Mouse (Mus musculus): ENCODE data around the gene Afg3l1. TPM values are rescaled to one million over a fixed set of nuclear protein-coding genes. Genes with fewer than 3 reads are reported as not detected.
A peak's percentile ranks its signal among the peaks of the same experiment; 100 is the strongest.
"Not testable (repeated sequence)": the region's sequence is repeated elsewhere in the genome, so short reads cannot be mapped to it uniquely, and the experiment has no call there.

Afg3l1 gene
- polyA plus RNA-seq, 3 experiments from 2014 or later = 32.6 to 47.7 (median 36.1) TPM

DNA sequence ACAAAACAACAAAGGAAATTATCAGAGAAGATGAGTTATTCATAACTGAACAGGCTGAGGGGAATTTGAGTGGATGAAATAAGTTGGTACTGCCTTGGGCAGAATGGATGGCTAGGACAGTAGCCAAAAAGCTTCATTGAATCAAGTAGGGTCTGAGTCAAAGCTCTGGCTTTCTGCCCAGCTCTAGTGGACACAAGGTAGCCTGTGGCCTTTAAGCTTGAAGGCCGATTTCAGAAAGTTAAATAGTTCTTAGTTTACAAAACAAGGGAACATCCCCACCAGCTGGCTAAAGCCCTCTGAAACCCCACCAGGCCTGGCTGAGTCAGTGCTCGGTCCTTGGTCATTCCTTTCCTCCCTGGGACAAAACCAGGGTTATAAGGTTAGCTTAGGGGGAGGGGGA lies 38.9 kb downstream of the Afg3l1 start:
- no peak for ATAC-seq

DNA sequence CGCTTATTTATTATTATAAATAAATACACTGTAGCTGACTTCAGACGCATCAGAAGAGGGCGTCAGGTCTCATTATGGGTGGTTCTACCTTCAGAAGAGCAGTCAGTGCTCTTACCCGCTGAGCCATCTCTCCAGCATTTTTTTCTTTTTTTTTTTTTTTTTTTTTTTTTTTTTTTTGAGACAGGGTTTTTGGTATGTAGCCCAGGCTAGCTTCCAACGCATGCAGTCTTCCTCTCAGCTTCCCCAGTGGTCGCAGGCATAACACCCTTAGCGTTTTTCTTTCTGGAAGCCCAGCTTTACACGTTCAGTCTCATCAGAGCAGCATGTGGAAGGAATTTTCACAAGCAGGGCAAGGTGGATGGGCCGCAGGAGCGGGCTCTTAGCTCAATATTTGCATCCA lies 40.5 kb downstream of the Afg3l1 start:
- ATAC-seq = peak; percentile 7

DNA sequence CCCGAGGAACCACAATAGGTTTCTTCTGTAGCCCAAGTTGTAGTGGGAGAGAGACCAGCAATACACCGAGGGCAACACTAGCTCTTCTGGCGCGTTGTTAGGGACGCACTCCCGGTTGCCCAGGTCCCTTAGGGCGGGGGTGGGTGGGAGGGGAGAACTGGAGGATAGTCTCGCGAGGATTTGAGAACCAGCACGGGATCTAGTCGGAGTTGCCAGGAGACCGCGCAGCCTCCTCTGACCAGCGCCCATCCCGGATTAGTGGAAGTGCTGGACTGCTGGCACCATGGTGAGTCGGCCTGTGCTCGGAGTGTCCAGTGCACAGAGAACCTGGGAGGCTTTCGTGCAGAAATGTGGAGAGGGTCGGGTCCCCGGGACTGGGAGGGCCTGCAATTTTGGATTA lies 41.0 kb downstream of the Afg3l1 start, which contains the start of gene Gas8:
TSS of gene Gas8 (plus strand) at position 168 of the 400 bp plus-strand sequence.
- ATAC-seq = peak; percentile 96

DNA sequence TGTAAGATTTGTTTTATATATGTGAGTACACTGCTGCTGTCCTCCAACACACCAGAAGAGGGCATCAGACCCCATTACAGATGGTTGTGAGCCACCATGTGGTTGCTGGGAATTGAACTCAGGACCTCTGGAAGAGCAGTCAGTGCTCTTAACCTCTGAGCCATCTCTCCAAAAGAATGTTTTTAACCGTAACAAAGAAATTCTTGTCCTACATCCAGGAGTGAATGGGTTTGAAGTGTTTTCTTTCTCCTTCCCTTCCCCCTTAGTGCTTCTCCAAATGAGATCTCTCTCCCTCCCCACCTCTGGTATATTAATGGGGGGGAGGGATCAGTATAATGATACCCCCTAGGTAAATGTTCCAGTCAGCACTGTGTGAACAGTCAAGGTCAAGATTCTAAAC lies 42.3 kb downstream of the Afg3l1 start:
- ATAC-seq = not testable (repeated sequence)

DNA sequence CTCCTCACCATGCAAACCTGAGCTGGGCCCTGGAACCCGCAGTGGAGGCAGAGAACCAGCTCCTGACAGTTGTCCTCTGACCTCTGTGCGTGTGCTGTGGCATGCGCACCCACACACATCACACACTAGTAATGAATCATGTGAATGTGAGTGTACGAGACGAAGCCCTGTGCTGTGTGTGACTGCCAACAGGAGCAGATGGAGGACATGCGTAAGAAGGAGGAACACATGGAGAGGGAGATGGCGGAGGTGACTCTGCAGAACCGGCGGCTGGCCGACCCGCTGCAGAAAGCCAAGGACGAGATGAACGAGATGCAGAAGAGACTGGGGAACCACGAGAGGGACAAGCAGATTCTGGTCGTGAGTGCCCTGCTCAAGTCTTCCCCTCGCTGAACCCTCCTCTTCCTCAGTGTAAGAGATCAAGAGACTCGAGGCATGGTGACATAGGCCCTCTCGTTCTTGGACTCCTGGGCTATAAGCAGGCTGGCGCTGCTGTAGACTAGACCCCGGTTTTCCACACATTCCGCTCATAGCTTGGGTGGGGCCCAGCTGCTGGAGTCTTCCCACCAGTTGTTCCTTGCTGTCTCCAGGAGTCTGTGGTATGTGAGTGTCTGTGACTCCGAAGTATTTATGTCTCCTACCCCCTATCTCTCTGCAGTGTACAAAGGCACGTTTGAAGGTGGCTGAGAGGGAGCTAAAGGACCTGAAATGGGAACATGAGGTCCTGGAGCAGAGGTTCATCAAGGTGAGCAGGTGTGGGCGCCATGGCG lies 50.2 kb downstream of the Afg3l1 start:
- ATAC-seq = no peak

DNA sequence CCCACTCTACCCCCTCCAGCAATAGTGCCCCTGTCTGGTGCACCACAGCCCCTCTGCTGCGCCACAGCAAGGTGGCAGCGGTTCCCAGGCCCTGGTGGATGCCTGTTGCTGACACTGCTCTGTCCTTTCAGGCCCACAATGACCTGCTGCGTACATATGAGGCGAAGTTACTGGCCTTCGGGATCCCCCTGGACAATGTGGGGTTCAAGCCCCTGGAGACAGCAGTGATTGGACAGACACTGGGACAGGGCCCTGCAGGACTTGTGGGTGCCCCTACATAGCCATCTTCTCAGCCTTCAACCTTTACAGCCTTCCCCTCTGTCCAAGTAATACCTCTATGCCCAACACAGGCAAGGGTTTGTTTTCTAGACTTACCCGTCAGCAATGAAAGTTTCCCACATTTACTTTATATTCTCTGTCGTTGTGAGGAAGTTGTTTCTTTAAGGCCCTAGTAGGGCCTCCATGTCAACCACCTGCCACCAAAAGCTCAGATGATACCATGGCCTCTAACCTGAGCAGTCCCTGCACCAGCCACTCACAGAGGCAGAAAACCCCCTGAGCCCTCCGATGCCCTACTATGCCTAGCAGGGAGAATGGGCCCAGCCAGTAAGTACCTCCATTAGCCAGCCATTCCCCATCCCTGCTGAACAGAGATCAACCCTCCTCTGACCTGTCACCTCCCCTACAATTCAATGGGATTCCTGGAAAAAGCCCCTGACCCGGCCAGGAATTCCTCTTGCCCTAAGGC lies 58.7 kb downstream of the Afg3l1 start:
- no peak for ATAC-seq

DNA sequence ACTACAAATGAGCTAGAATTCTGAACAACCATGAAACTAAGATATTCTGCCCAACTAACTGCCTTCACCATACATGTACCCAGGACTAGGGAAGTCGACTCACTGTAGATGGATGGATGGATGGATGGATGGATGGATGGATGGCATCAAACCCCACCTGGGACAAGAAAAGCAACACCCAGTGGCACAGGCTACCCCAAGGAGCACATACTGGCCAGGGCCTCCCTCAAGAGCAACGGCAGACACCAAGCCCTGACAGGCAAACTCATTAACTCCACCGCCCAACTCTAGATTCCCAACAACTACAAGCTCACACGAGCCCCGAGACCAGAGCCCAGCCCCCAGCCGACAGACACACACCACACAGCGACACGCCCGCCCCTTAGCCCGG lies 59.3 kb downstream of the Afg3l1 start:
- ATAC-seq = no peak

DNA sequence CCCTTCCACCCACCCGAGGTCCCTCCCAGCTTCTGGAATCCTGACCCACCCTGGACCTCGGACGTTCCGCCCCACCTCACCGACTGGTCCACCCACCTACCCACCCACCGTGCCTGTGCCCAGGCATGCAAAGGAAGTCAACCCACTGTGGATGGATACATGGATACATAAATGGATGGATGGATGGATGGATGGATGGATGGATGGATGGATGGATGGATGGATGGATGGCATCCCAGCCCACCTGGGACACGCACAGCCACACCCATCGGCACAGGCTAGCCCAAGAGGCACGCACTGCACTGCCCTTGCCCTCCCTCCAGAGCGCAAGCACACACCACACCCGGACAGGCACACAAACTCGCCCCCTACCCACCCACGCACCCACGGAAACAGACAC lies 59.9 kb downstream of the Afg3l1 start:
- ATAC-seq = not testable (repeated sequence)

Other genes with a start within 250 kb of the Afg3l1 start
- 1 to 10 TPM; 6.3 to 7.7 (median 6.5) TPM for gene Spata2l, start 241.7 kb upstream of the Afg3l1 start, polyA plus RNA-seq (2017; shearing (Covaris generic))
- 1 to 10 TPM; 4.2 to 5.1 (median 5.1) TPM for gene Zfp276, start 223.7 kb upstream of the Afg3l1 start, polyA plus RNA-seq (2017; shearing (Covaris generic))
- gene Vps9d1, start 223.6 kb upstream of the Afg3l1 start, polyA plus RNA-seq (2017; shearing (Covaris generic)) = 10 to 100 TPM in 1 of 3 experiments, 1 to 10 TPM in 2; 7.3 to 12.9 (median 7.4) TPM
- 1 to 10 TPM; 5.1 to 9.2 (median 5.2) TPM for gene Fanca, start 159.3 kb upstream of the Afg3l1 start, polyA plus RNA-seq (2017; shearing (Covaris generic))
- gene Spire2, start 145.2 kb upstream of the Afg3l1 start, polyA plus RNA-seq (2017; shearing (Covaris generic)) = not detected
- 100 to 1,000 TPM in 1 of 3 experiments, 10 to 100 TPM in 2; 74.2 to 106 (median 94.3) TPM for gene Tcf25, start 104.2 kb upstream of the Afg3l1 start, polyA plus RNA-seq (2017; shearing (Covaris generic))
- not detected for gene Mc1r, start 70.8 kb upstream of the Afg3l1 start, polyA plus RNA-seq (2017; shearing (Covaris generic))
- 1 to 10 TPM in 1 of 3 experiments, under 1 TPM in 1, not detected in 1; 0.30 to 2.0 TPM for gene Tubb3, start 66.5 kb upstream of the Afg3l1 start, polyA plus RNA-seq (2017; shearing (Covaris generic))
- gene Def8, start 54.4 kb upstream of the Afg3l1 start, polyA plus RNA-seq (2017; shearing (Covaris generic)) = 1 to 10 TPM; 7.7 to 7.9 (median 7.8) TPM
- 1 to 10 TPM in 1 of 3 experiments, under 1 TPM in 2; 0.47 to 1.2 (median 0.54) TPM for gene Dbndd1, start 37.6 kb downstream of the Afg3l1 start, polyA plus RNA-seq (2017; shearing (Covaris generic))
- 10 to 100 TPM in 1 of 3 experiments, 1 to 10 TPM in 2; 6.4 to 10.1 (median 7.3) TPM for gene Gas8, start 40.9 kb downstream of the Afg3l1 start, polyA plus RNA-seq (2017; shearing (Covaris generic))
- not detected for gene Rhou, start 176.0 kb downstream of the Afg3l1 start, polyA plus RNA-seq (2017; shearing (Covaris generic))